Mouse (Mus musculus) embryonic fibroblast, embryonic 13.5 days (primary cell): ENCODE results near the gene Vmn2r18. TPM values are rescaled to one million over a fixed set of nuclear protein-coding genes. Genes with fewer than 3 reads are reported as not detected.
A peak's percentile ranks its signal among the peaks of the same experiment; 100 is the strongest.

Experiments used
- H3K27ac ChIP-seq: 2 replicates; pipeline ENCODE4 v1.5.1; 2012; ENCODE audit warnings: low read length, control low read depth, inconsistent platforms; ENCODE audit not compliant: insufficient read depth
- H3K4me1 ChIP-seq: 2 replicates; pipeline ENCODE4 v1.6.1; 2011; ENCODE audit warnings: low read length; ENCODE audit not compliant: control insufficient read depth, insufficient read depth
- H3K4me3 ChIP-seq: 2 replicates; pipeline ENCODE4 v1.5.1; 2011; ENCODE audit warnings: mild to moderate bottlenecking, control low read depth, low read length; ENCODE audit not compliant: insufficient read depth
- CTCF ChIP-seq: IDR thresholded peaks from 2 replicates; pipeline ENCODE4 v1.5.1; 2011; ENCODE audit warnings: mild to moderate bottlenecking, control low read depth, low read length, moderate library complexity, borderline replicate concordance; ENCODE audit not compliant: insufficient read depth
- POLR2A ChIP-seq: IDR thresholded peaks from 2 replicates; pipeline ENCODE4 v1.6.1; 2011; ENCODE audit warnings: low read depth, mild to moderate bottlenecking, control low read depth, low read length, moderate library complexity
- polyA plus RNA-seq: library from polyadenylated mRNA; stranded (reverse); fragments of >200 nt; gene quantifications from 2 replicates; pipeline ENCODE4 v1.2.4, GENCODE M21; 2011; ENCODE audit warnings: low read depth; ENCODE audit not compliant: missing spikeins, insufficient read length

The Vmn2r18 gene
- not detected in 2 replicates for polyA plus RNA-seq

- Histone ChIP-seq H3K27ac (no peak within 1 kb of the TSS), H3K4me1 (no peaks in the 10 kb centered on the region), H3K4me3 (no peak within 1 kb of the TSS)
- TF ChIP-seq CTCF (no peak), POLR2A (no peak)
Observed at GRCm38 (mm10) chr5:151605921-151606320, at the start of gene Vmn2r18. Vmn2r18 (minus strand) TSS chr5:151606021.

- H3K27ac ChIP-seq, result no peak overlapping the region
- H3K4me3 ChIP-seq, result no peak overlapping the region
- TF ChIP-seq POLR2A (no peak), CTCF (no peak)
- peaks cover 2% of the 10 kb centered on the region; the same call in 1 of the 2 replicates for H3K4me1 ChIP-seq
Observed at GRCm38 (mm10) chr5:151651411-151651784, 45.6 kb upstream of the Vmn2r18 start.

DNA sequence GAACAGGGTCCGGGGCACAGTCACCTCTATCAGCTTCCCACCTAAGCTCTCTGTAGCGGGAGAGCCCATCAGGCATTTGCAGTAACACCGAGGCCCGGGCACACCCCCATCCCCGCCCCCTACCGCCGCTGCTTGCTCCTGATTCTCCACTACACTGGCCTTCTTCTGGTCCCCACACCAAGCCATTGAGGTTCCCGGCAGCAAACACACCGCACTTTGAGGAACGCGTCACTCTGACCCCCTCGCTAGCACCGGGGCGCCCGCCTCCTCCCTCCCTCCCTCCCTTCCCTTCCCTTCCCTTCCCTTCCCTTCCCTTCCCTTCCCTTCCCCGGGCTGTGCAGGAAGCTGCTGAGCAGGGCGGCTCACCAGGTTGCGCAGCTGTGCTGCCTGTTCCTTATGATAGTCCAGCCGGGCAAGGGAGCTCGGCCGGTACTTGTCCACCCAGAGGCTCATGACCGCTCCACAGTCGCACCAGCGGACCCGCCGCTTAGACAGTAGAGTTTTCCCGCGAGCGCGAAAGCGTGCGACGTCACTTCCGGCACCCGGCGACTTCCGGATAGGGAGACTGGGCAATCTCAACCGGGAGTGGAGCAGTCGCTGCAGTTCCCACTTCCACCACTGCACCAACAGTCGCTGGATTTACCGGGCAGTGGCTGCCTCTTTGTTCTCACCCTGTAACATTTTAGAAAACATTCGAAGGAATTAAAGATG lies 45.0 kb upstream of the Vmn2r18 start, which contains the start of gene Rfc3:
TSS of gene Rfc3 (minus strand) at position 543 of the 711 bp plus-strand sequence.
- H3K4me3 ChIP-seq, result peak within 1 kb of the TSS; percentile 58

DNA sequence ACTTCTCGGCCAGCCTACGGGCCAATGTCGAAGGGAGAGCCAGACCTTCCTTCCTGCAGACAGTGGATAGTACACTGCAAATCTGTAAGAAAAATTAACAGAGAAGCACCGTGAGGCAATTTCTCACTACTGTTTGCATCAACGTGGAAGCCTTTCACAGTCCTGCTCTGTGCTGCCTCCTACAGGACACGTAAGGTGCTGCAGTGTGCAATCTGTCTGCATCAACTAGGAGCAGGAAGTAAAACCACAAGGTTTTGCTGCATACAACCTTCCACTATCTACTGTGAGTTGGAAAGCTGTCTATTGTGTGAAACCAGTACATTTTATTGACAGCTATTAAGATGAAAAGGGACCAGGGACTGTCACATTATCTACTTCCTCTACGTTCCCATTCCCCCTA lies 39.0 kb upstream of the Vmn2r18 start:
- Histone ChIP-seq H3K4me1 (no peaks in the 10 kb centered on the region), H3K4me3 (no peak overlapping the region), H3K27ac (no peak overlapping the region)
- TF ChIP-seq POLR2A, result no peak
- peak; percentile 75; the same call in 1 of the 2 replicates for TF ChIP-seq CTCF

More for the DNA sequence above, 45.0 kb upstream of the Vmn2r18 start, which contains the start of gene Rfc3:
- 0 out of 2 replicates have a peak within 1 kb of the TSS, but pooled peaks have one; percentile 9 for H3K27ac ChIP-seq
- TF ChIP-seq CTCF, result peak; percentile 24; the same call in 1 of the 2 replicates
- TF ChIP-seq POLR2A, result peak; percentile 61; the same call in 1 of the 2 replicates
- peaks cover 2% of the 10 kb centered on the region; the same call in 1 of the 2 replicates for H3K4me1 ChIP-seq

- no peak overlapping the region for H3K27ac ChIP-seq
- no peaks in the 10 kb centered on the region for H3K4me1 ChIP-seq
- TF ChIP-seq POLR2A, result no peak
- no peak for TF ChIP-seq CTCF
- H3K4me3 ChIP-seq, result no peak overlapping the region
Observed at GRCm38 (mm10) chr5:151642867-151643266, 37.0 kb upstream of the Vmn2r18 start.

DNA sequence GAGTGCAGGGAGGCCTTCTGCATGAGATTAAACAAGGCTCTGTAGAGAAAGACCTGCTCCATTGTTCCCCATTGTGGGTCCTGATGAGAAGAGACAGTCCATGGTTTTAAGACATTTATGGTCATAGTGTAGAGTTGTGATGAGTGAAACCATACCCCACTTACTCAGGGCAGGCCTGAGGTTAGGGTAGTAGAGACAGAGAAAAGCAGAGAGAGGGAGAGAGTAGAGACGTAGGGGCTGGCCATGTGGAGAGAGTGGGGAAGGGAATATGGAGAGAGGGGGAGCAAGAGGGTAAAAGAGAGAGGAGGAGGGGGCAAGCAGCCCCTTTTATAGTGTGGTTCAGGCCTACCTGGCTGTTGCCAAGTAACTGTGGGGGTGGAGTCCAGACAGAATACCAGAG lies 36.3 kb upstream of the Vmn2r18 start:
- no peak overlapping the region for H3K27ac ChIP-seq
- H3K4me3 ChIP-seq, result no peak overlapping the region
- no peaks in the 10 kb centered on the region for H3K4me1 ChIP-seq
- no peak for TF ChIP-seq CTCF

DNA sequence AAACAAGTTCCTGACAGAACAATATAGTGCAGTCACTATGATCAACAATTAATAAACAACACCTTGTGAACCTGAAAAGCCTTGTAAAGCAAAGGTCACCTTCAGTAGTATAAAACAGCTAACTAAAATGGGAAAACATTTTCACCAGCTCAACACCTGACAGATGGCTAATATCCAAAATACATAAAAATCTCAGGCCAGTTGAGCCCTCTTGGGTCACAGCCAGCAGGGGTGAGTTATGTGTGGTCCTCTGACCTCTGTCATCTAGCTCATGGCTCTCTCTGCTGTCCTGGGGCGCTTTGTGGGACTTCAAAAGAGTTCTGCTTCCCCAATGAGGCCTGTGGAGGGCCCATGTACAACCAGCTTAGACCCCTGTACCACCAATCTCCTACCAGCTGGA lies 4.1 kb downstream of the Vmn2r18 start:
- Histone ChIP-seq H3K4me3 (no peak overlapping the region), H3K4me1 (no peaks in the 10 kb centered on the region), H3K27ac (no peak overlapping the region)
- no peak for TF ChIP-seq CTCF
- no peak for TF ChIP-seq POLR2A

Other genes starting within 250 kb of the Vmn2r18 start
- not detected in 2 replicates for gene Gm42906, start 177.9 kb downstream of the Vmn2r18 start, polyA plus RNA-seq
- gene Rfc3, start 45.2 kb upstream of the Vmn2r18 start, polyA plus RNA-seq, result 25.6 and 37.9 TPM in 2 replicates